Mouse (Mus musculus): Measurements from ENCODE around the gene Capza2.

- no peak for TF ChIP-seq CTCF (IDR thresholded peaks at IDR 0.05; ENCODE audit: control insufficient read depth, insufficient read depth, low read length)
- no peak for TF ChIP-seq POLR2A (IDR thresholded peaks at IDR 0.05; ENCODE audit: borderline replicate concordance, control insufficient read depth, low read depth, low read length)
Measured at GRCm38 (mm10) chr6:17629756-17630155, 6.3 kb upstream of the Capza2 start.
